Mouse (Mus musculus): ENCODE measurements around the gene Txndc16.

DNA sequence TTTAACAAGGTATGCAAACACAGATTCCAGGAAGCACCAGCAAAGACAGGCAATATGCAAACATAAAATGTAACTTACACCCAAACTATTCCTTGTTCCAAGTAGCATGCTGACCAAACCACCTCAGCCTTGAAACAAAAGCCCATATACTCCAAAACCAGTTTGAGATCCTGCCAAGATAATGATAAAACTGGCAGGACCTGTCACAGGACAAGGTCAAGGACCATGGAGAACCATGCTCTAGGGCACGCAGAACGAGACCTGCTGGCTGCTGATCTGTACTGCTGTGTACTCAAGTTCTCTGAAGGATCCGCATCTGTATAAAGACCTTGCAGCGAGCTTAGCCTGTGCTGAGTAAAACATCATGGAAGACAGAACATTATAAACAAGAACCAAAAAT, 2.4 kb downstream of the Txndc16 start:
- TF ChIP-seq CEBPB (IDR thresholded peaks at IDR 0.05; ENCODE audit: insufficient read depth, poor library complexity, severe bottlenecking) (no peak), POLR2A (IDR thresholded peaks at IDR 0.05; ENCODE audit: insufficient read length, low read depth) (no peak), USF1 (IDR thresholded peaks at IDR 0.05; ENCODE audit: low read depth) (no peak), MYOD1 (IDR thresholded peaks at IDR 0.05; ENCODE audit: control insufficient read depth in 1 of 3, insufficient read length in 2 of 3, low read depth in 2 of 3) (no peak), POLR2AphosphoS2 (IDR thresholded peaks at IDR 0.05; ENCODE audit: insufficient read length, low read depth) (no peak), SRF (IDR thresholded peaks at IDR 0.05; ENCODE audit: control insufficient read depth, insufficient read length, low read depth) (no peak), MAX (IDR thresholded peaks at IDR 0.05; ENCODE audit: low read depth) (no peak), MYOG (IDR thresholded peaks at IDR 0.05; ENCODE audit: control insufficient read depth in 1 of 3, insufficient read depth in 1 of 3, insufficient read length in 2 of 3, low read depth in 2 of 3) (no peak), TCF12 (IDR thresholded peaks at IDR 0.05; ENCODE audit: insufficient read depth, poor library complexity, severe bottlenecking) (no peak), E2F4 (IDR thresholded peaks at IDR 0.05; ENCODE audit: insufficient read depth) (no peak), REST (IDR thresholded peaks at IDR 0.05; ENCODE audit: insufficient read depth, insufficient read length) (no peak)
